Mouse (Mus musculus) embryonic facial prominence, embryonic 14.5 days (tissue): ENCODE measurements at regions not wholly inside any gene's neighbourhood (a gene's known extent, or its start where the extent isn't known, plus 50 kb on each side); places are given as distances from the start of the nearest gene placed in this dataset.

Experiments
- ATAC-seq: fragments of 200-750 bp; cut with Nextera tagmentation; 2 replicates; pipeline ENCODE4 v1.8.0; 2017; ENCODE audit warnings: low read depth, moderate number of reproducible peaks, moderate TSS enrichment
- DNase-seq: peaks from one replicate; pipeline ENCODE4 v3.0.0-alpha.2; 2015; ENCODE audit warnings: low spot score
- H3K27ac ChIP-seq: fragments of 300-500 bp; sonication (generic); replicated peaks from 2 replicates; pipeline ENCODE4 v1.5.1; 2014; ENCODE audit warnings: low read depth, mild to moderate bottlenecking, low read length, moderate library complexity
- H3K27me3 ChIP-seq: fragments of 300-500 bp; sonication (generic); replicated peaks from 2 replicates; pipeline ENCODE4 v1.6.1; 2014; ENCODE audit warnings: low read length; ENCODE audit not compliant: control insufficient read depth, insufficient read depth
- H3K36me3 ChIP-seq: fragments of 300-500 bp; sonication (generic); 2 replicates; pipeline ENCODE4 v1.6.1; 2014; ENCODE audit warnings: low read length, mixed read lengths; ENCODE audit not compliant: control insufficient read depth, insufficient read depth
- H3K4me1 ChIP-seq: fragments of 300-500 bp; sonication (generic); 2 replicates; pipeline ENCODE4 v1.6.1; 2014; ENCODE audit warnings: antibody characterized with exemption, low read length; ENCODE audit not compliant: control insufficient read depth, insufficient read depth
- H3K4me2 ChIP-seq: fragments of 300-500 bp; sonication (generic); 2 replicates; pipeline ENCODE4 v1.6.1; 2014; ENCODE audit warnings: low read depth, mild to moderate bottlenecking, low read length, moderate library complexity, mixed read lengths
- H3K4me3 ChIP-seq: fragments of 300-500 bp; sonication (generic); 2 replicates; pipeline ENCODE4 v1.5.1; 2014; ENCODE audit warnings: low read depth, mild to moderate bottlenecking, low read length
- H3K9ac ChIP-seq: fragments of 300-500 bp; sonication (generic); 2 replicates; pipeline ENCODE4 v1.6.1; 2014; ENCODE audit warnings: low read depth, mild to moderate bottlenecking, low read length, moderate library complexity, mixed read lengths
- H3K9me3 ChIP-seq: fragments of 300-500 bp; sonication (generic); 2 replicates; pipeline ENCODE4 v1.6.1; 2016; ENCODE audit warnings: low read length; ENCODE audit not compliant: control insufficient read depth
- WGBS: fragments of 180-500 bp; shearing (Covaris S2); extraction: QIAGEN DNeasy Blood & Tissue Kit; methylation state at CpG from one replicate; pipeline ENCODE4 v1.1.7; 2014; 5-methylcytosine and 5-hydroxymethylcytosine counted together

DNA sequence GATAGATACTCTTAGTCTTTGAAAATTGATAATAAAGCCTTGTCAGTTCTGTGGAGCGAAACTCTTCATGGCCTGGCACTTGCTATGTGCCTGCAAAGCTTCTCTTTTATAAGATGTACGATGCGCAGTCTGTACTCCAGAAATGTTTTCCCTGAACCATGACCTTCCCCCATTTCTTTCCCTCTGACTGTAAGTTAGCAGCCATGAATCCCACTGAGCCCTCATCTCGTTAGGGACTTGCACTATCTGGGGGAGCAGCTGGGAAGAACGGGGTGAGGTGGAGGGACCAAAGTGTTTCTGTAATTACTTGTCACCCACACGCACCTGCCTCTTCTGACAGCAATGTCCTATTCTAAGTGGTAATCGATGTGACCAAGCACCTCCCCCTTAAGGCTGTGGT is 932.1 kb downstream of the Synb start:
- DNase-seq = no peak
- ATAC-seq = peak; percentile 18; the same call in 1 of the 2 replicates
- H3K27ac ChIP-seq = no peak overlapping the region
- WGBS = 69% methylated on average over 7 of the region's 7 CpGs
- no peaks in the 10 kb centered on the region for H3K27me3 ChIP-seq
- no peaks in the 10 kb centered on the region for H3K36me3 ChIP-seq
- H3K9me3 ChIP-seq = no peaks in the 10 kb centered on the region
- H3K4me1 ChIP-seq = no peaks in the 10 kb centered on the region
- H3K9ac ChIP-seq = no peak overlapping the region
- no peak overlapping the region for H3K4me3 ChIP-seq
- no peak overlapping the region for H3K4me2 ChIP-seq

DNA sequence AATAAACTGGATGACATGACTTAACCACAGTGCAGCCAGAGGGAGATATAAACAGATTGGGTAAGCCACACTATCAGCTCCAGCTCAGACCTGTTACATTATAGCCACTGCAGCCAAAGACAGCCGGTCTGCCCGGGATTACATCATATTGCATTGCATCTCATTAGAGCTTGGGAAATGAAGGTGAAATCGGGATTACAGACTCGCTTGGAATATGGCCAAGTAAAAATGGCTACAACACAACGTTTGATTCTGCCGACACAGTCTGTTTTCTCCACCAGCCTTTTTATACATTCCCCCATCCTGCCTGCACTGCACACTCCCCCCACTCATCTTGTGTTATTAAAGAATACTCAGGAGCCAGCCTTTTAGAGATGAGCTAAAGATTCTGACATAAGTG is 932.6 kb downstream of the Synb start:
- WGBS = 56% methylated on average over 6 of the region's 6 CpGs
- H3K4me3 ChIP-seq = no peak overlapping the region

GRCm38 (mm10) chr14:68356396-68356795 is 937.7 kb downstream of the Synb start:
- DNase-seq (no peak), ATAC-seq (no peak)
- H3K27ac ChIP-seq = no peak overlapping the region
- H3K9ac ChIP-seq = no peak overlapping the region
- no peaks in the 10 kb centered on the region for H3K4me1 ChIP-seq
- 72% methylated on average over 7 of the region's 7 CpGs for WGBS
- no peak overlapping the region for H3K4me3 ChIP-seq
- H3K27me3 ChIP-seq = no peaks in the 10 kb centered on the region
- no peak overlapping the region for H3K4me2 ChIP-seq
- H3K9me3 ChIP-seq = no peaks in the 10 kb centered on the region
- no peaks in the 10 kb centered on the region for H3K36me3 ChIP-seq

More for the DNA sequence above, 932.6 kb downstream of the Synb start:
- no peak overlapping the region for H3K9ac ChIP-seq
- no peaks in the 10 kb centered on the region for H3K4me1 ChIP-seq
- H3K27me3 ChIP-seq = no peaks in the 10 kb centered on the region
- H3K4me2 ChIP-seq = no peak overlapping the region
- DNase-seq = peak; percentile 27
- H3K36me3 ChIP-seq = no peaks in the 10 kb centered on the region
- ATAC-seq = no peak
- H3K27ac ChIP-seq = no peak overlapping the region
- H3K9me3 ChIP-seq = no peaks in the 10 kb centered on the region

GRCm38 (mm10) chr14:68355462-68355905 is 938.6 kb downstream of the Synb start:
- no peaks in the 10 kb centered on the region for H3K36me3 ChIP-seq
- peak; percentile 30 for DNase-seq

GRCm38 (mm10) chr14:68345527-68345926 is 948.6 kb downstream of the Synb start:
- 60% methylated on average over 4 of the region's 4 CpGs for WGBS
- Histone ChIP-seq H3K9me3 (no peaks in the 10 kb centered on the region), H3K27ac (no peak overlapping the region), H3K27me3 (no peaks in the 10 kb centered on the region), H3K4me3 (no peak overlapping the region), H3K9ac (no peak overlapping the region), H3K4me2 (no peak overlapping the region), H3K4me1 (no peaks in the 10 kb centered on the region), H3K36me3 (no peaks in the 10 kb centered on the region)
- no peak for ATAC-seq
- no peak for DNase-seq

More at GRCm38 (mm10) chr14:68355462-68355905, 938.6 kb downstream of the Synb start:
- no peaks in the 10 kb centered on the region for H3K4me1 ChIP-seq
- H3K27me3 ChIP-seq = no peaks in the 10 kb centered on the region
- H3K4me3 ChIP-seq = no peak overlapping the region
- ATAC-seq = no peak
- H3K27ac ChIP-seq = no peak overlapping the region
- H3K9me3 ChIP-seq = no peaks in the 10 kb centered on the region
- WGBS = 68% methylated on average over 8 of the region's 8 CpGs
- H3K4me2 ChIP-seq = no peak overlapping the region
- H3K9ac ChIP-seq = no peak overlapping the region

DNA sequence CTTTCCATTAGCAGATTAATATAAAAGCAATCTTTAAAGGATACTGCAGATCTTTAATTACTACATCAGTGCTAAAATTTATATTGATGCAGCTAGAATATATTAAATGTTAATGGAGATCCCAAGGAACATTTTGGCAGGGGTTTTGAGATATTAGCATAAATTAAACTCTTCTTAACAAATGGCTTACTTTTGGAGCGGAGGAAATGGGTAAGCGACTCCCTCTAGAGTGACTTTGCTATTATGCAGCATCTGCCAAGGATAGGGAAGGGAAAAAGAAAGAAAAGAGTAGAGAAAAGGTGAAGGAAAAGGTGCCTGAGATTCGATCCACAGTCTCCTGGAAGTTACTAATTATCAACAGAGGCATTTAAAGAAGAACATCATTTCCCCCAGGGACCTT is 949.4 kb downstream of the Synb start:
- no peak overlapping the region for H3K4me2 ChIP-seq
- H3K4me3 ChIP-seq = no peak overlapping the region
- no peak overlapping the region for H3K9ac ChIP-seq
- no peak overlapping the region for H3K27ac ChIP-seq
- no peaks in the 10 kb centered on the region for H3K27me3 ChIP-seq
- 62% methylated on average over 3 of the region's 3 CpGs for WGBS
- H3K4me1 ChIP-seq = no peaks in the 10 kb centered on the region
- no peak for DNase-seq
- no peaks in the 10 kb centered on the region for H3K9me3 ChIP-seq
- no peak for ATAC-seq
- no peaks in the 10 kb centered on the region for H3K36me3 ChIP-seq

GRCm38 (mm10) chr14:68338440-68338839 is 955.7 kb downstream of the Synb start:
- H3K4me2 ChIP-seq = no peak overlapping the region
- no peak overlapping the region for H3K27ac ChIP-seq
- H3K4me3 ChIP-seq = no peak overlapping the region
- DNase-seq (no peak), ATAC-seq (no peak)
- no peak overlapping the region for H3K9ac ChIP-seq
- H3K27me3 ChIP-seq = no peaks in the 10 kb centered on the region
- WGBS = 28% methylated on average over 5 of the region's 5 CpGs
- H3K36me3 ChIP-seq = no peaks in the 10 kb centered on the region
- no peaks in the 10 kb centered on the region for H3K9me3 ChIP-seq
- H3K4me1 ChIP-seq = peaks cover 11% of the 10 kb centered on the region

GRCm38 (mm10) chr14:68325061-68325460 is 969.0 kb downstream of the Synb start:
- ATAC-seq (no peak), DNase-seq (no peak)
- H3K9me3 ChIP-seq = no peaks in the 10 kb centered on the region
- WGBS = 88% methylated on average over 1 of the region's 1 CpGs
- no peaks in the 10 kb centered on the region for H3K36me3 ChIP-seq
- H3K27me3 ChIP-seq = no peaks in the 10 kb centered on the region
- no peaks in the 10 kb centered on the region for H3K4me1 ChIP-seq
- no peak overlapping the region for H3K4me2 ChIP-seq
- H3K4me3 ChIP-seq = no peak overlapping the region
- H3K27ac ChIP-seq = no peak overlapping the region
- no peak overlapping the region for H3K9ac ChIP-seq

DNA sequence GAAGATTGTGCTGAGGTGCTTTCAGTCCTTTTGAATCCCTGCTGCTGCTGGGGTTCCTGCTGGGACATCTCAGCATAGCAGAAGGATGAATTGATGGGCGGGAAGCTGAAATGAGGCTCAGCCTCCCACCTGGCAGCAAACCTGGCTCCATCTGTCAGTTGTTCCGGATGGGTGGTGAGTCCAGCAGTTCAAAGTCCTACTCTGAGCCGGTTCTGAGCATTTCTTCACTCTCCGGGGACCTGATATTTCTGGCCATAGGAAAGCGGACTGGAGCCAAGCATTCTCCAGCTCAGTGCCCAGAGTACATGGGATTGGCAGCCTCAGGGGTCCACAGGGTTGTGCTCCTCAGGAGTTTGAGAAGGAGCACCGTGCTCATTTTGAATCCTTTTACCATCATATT is 971.1 kb downstream of the Synb start:
- H3K27me3 ChIP-seq = no peaks in the 10 kb centered on the region
- no peak overlapping the region for H3K4me3 ChIP-seq
- H3K9ac ChIP-seq = no peak overlapping the region
- DNase-seq = no peak
- no peaks in the 10 kb centered on the region for H3K9me3 ChIP-seq
- no peak overlapping the region for H3K27ac ChIP-seq
- ATAC-seq = no peak
- H3K4me1 ChIP-seq = no peaks in the 10 kb centered on the region
- WGBS = 45% methylated on average over 6 of the region's 6 CpGs
- no peak overlapping the region for H3K4me2 ChIP-seq
- H3K36me3 ChIP-seq = no peaks in the 10 kb centered on the region
